Mouse (Mus musculus): ENCODE results near the gene Iqgap2.

DNA sequence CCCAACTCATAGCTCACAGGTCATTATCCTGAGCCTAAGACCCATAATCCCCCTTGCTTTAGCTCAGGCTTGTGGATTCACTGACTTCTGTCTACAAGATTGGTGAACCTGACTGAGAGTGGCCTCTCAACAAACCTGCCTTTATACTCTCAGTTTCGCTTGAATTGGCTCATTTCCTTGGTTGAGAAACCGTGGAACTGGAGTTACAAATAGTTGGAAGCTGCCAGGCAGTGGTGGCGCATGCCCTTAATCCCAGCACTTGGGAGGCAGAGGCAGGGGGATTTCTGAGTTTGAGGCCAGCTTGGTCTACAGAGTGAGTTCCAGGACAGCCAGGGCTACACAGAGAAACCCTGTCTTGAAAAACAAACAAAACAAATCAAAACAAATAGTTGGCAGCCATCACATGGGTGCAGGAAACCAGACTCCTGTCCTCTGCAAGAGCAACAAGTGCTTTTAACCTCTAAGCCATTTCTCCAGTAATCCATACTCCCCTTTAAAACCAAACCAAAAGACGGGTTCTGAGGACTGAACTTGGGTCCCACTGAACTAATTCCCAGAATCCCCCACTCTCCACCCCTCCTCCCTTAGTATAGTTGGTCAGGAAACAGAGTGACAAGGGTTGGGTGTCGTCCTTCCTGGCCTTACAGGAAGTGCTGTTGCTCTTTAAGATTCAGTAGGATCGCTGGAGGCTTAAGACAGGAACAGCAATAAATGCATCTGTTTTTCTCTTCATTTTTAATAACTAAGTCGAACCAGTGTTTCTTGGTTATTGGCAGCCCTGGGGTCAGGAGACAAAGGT lies 239.7 kb downstream of the Iqgap2 start:
- TF ChIP-seq CTCF (IDR thresholded peaks at IDR 0.05; ENCODE audit: insufficient read depth, low read length) (no peak), POLR2A (IDR thresholded peaks at IDR 0.05; ENCODE audit: borderline replicate concordance, extremely low read depth, low read depth, low read length) (no peak)
